Mouse (Mus musculus) gastrocnemius, postnatal 14 days (tissue): ENCODE measurements around the gene 1700018B08Rik. TPM values are rescaled to one million over a fixed set of nuclear protein-coding genes. Genes with fewer than 3 reads are reported as not detected.

ENCODE experiments used
- DNase-seq: peaks from one replicate; pipeline ENCODE4 v3.0.0; 2021; ENCODE audit warnings: mixed read lengths
- intact Hi-C: fragments of 180-260 bp; cut with DNase I; formaldehyde crosslinking; loops from one replicate; pipeline ENCODE4 v1.15.1; 2025; ENCODE audit warnings: low total_unique reads
- total RNA-seq, 2 experiments: library from RNA; stranded (reverse); gene quantifications; 2 replicates each; pipeline ENCODE4 v1.2.3; 2021

Gene 1700018B08Rik
- total RNA-seq, 2 experiments from 2014 or later, result not detected

DNA sequence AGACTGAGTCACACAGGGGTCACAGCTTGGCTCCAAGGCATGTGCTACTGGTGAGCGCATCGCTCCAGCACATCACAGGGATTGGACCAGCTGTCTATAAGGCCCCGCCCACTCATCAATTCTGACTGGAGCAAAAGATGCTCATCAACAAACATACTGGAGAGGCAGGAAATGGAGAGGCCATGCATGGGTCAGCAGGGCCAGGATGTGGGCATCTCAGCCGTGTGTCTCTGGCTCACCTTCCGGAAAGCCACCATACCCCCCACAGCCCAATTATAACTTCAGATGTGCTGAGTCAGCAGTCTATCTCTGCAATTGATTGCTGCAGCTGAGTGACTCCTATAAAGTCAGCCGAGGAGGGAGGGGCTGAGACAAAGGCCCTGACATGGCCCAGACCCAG is 24.2 kb upstream of the 1700018B08Rik start:
- no peak for DNase-seq
- intact Hi-C loops, result no loop called here

DNA sequence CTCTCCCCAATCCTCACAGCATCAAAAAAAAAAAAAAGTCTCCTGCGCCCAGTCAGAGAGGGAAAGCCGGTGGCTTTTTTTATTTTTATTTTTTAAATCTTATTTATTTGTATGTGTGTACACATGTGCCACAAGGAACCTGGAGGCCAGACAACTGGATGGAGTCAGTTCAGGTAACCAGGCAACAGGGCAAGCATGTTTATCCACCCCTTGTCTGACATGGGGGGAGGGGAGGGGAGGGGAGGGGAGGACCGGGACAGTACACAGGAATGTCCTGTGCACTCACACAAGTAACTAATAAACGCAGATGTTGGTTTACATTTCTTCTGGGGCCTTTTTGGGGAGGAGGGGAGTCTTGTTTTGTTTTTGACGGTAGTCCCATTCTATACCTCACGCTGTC is 19.6 kb upstream of the 1700018B08Rik start:
- no peak for DNase-seq
- intact Hi-C loops, result no loop called here

DNA sequence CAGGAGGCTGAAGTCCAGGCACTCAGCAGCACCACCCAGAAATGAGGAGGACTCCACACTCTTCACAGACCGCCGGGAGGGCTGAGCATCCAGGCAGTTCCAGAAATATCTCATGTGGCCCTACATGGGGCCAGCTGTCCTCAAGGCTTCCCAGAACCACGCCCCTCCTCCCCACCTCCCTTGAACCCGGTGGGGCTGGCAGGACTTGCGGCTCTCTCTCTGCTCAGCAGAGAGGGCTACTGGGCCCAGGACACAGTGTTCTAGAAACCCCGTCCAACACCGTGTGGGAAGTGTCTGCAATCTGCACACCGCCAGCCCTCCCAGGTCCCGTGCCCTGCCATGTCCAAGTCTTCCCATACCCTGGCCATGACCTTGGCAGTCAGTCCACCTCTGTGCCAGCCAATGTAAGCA is 18.8 kb upstream of the 1700018B08Rik start:
- intact Hi-C loops, result no loop called here
- DNase-seq, result peak; percentile 88

DNA sequence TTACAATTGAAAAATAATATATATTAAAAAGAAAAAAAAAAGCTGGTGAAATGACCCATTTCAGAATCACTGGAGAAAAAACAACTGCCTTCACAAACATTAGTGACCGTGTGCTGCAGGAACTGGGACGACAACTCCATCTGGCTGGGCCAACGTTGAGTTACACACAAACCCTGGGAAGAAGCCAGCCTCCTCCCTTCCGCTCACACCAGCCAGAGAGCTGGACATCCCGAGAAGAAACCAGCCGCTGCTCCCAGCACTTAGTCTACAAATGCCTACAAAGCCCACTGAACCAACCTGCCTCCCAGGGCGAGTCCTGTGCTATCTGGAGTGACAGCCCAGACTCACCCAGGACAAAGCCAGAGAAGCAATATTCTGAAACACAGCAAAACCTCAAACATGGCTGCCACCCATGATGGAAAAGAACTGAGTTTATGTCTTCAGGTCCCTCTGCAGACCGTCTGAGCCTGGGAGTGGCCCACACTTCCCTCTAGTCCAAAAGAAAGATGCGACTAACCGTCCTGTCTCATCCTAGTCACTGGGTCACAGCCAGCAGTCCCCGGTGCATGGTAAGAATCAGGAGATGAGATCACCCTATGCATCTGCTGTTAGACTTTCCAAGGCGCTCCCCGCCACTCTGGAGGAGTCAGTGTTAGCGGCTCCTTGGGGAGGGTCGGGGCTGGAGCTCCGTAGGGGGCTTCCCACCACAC is 17.7 kb upstream of the 1700018B08Rik start:
- intact Hi-C loops, result no loop called here
- peak; percentile 74 for DNase-seq

DNA sequence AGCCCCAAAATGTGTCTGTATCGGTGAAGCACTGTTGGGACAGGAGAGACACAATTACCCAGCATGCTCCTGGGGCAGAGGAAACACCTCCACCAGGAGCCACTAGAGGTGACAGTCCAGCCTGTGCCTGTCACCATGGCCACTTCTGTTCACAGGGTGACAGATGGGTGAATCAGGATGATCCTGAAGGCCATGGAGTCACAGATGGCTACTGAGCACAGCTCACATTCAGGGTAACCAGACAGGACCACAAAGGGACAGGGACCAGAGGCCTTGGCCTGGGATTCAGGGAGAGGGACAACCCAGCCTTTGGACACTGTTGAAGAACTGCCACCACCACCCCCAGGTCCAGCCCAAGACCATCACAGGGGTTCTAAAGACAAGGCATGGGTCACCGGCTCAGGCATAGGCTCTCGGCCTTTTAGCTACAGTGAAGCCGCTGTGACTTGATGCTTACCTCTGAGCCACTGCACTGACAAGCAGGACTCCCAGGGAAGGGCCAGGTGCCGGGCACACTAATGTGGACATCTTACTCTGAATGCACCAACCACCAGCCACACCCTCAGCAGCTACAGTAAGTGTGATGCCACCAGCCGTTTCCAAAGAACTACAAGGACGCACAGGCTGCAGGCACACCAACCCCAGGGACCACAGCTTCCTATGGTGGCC is 16.4 kb upstream of the 1700018B08Rik start:
- intact Hi-C loops, result no loop called here
- DNase-seq, result peak; percentile 2

DNA sequence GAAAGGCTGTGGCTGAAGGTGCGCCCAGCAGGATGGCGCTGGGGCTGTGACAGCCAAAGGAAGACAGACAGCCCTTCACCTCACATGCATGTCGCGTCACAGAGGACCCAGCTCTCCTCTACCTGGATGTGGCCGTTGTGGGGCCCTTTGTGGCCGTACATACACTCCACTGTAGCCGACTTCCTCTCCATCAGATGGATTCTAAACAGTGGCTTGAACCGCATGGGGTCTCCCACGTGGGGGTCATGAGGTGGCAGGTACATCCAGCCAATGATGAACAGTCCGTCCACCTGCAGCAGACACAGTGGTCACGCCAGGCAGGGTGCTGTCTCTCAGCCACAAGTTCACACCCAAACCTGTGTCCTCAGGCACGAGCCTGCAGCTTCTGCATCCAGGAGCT is 15.7 kb upstream of the 1700018B08Rik start:
- intact Hi-C loops, result no loop called here
- DNase-seq, result peak; percentile 2

DNA sequence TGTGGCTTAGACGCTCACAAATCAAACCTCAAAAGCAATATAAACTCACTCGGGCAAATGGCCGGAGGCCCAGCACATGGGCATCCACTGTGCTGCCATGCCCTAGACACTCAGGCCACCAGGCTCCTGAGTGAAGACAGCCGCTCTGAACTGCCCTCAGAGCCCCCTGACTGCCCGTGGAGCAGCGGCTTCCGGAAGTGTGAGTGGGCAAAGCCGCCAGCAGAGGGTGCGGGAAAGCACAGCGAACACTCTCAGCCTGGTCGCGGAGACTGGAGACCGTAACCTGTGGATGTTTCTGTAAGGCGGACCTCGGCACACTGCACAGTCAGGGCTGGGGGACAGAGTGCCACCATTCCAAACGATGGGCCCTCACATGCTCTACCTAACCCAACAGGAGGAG is 14.4 kb upstream of the 1700018B08Rik start:
- DNase-seq, result peak; percentile 3
- intact Hi-C loops, result no loop called here

DNA sequence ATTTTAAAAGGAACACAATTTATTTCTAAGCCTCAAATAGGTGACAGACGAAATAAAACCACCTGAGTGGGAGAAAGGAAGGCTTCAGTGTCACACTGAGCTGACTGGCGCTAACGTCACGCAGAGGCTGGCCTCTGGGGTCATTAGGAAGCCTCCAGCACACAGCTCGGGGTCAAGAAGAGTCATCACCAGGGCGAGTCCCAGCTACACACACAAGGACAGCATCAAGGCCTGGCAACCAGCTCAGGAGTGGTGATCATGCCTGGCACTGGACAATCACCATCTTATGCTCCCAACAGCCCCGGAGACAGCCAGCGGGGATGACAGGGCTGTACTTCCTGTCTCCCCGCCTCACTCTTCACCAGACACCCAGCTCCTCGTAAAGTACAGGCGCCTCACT is 13.6 kb upstream of the 1700018B08Rik start:
- DNase-seq, result peak; percentile 3

DNA sequence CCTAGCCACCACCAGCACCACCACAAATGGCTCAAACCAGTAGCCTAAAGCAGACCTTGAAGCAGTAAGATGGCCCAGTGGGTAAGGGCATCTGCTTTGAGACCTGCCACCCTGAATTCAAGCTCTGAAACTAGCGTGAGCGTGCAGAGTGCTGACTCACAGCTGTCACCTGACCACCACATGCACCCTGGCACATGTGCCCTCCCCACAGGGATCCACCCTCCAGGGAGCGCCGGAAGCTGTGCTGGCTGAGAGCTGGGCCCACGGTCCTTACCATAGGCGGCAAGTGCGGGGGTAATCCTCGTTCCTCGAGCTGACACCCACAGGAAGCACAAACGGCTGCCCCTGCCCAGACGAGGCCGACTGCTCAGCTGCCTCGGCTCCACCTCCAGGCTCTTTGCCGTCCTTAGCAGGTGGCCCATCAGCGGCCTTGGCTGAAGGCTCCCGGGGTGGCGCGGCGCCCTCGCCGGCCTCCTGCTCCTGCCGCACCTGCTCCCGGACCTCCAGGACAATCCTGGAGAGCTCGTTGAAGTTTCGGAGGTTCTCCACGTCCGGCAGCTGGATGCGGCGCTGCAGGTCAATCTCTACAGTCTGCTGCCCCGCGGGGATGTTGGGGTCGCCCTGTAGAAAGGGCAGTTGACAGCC is 9.8 kb upstream of the 1700018B08Rik start:
- peak; percentile 41 for DNase-seq
- intact Hi-C loops, result no loop called here

More for the DNA sequence above, 13.6 kb upstream of the 1700018B08Rik start:
- intact Hi-C loops, result no loop called here

DNA sequence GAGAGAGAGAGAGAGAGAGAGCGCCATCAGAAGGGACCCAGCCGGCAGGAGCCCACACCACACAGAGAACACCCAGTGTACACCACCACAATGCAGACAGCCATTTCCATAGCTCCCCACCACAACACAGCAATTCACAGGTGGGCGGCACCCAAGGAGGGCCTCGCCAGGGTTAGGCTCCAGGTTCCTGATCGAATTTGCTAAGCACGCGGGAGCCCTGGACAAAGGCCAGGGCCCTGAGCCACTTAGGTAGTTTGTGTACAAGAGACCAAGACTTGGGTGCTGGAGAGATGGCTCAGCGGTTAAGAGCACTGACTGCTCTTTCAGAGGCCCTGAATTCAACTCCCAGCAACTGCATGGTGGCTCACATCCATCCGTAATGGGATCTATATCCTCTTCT is 8.4 kb upstream of the 1700018B08Rik start:
- DNase-seq, result peak; percentile 7
- intact Hi-C loops, result no loop called here

DNA sequence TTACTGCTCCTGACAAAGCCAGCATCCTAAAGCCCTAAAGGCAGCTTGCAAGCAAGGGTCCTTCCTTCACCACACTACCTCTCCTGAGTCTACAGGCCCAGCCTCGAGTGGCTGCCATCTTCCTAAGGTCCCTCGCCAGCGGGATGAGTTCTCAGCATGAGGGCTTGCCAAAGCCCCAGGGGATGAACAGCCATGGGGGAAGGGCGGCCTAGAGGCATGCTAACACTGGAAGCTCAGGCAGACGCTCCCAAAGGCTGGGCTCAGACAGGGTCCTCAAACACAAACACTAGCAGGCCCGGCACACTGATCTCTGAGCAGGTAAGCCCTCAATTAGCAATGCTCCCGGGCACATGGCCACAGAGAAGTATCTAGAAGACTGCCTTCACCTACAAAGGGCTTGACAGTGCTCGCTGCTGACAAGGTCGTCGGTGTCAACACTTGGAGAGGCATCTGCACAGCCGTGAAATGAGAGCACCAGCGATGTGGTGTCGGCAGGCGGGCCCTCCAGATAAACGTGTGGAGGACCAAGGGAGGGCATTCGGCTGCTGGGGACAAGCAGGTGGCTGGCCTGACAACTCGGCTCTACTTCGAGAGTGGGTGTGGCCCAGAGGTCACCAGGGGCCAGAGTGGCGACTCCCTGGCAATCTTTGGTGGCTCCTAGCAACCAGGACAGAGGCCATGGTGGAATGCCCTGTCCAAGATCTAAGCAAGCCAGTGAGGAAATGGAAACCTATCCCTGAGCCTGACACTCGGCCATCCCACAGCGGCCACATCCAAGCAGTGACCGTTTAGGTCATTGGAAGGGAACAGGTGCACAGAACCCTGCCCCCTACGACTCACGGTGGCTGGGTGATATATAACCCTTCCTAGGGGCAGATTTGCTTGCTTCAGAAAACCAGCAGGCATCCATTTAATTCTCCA is 7.2 kb upstream of the 1700018B08Rik start:
- intact Hi-C loops, result no loop called here
- DNase-seq, result peak; percentile 75

DNA sequence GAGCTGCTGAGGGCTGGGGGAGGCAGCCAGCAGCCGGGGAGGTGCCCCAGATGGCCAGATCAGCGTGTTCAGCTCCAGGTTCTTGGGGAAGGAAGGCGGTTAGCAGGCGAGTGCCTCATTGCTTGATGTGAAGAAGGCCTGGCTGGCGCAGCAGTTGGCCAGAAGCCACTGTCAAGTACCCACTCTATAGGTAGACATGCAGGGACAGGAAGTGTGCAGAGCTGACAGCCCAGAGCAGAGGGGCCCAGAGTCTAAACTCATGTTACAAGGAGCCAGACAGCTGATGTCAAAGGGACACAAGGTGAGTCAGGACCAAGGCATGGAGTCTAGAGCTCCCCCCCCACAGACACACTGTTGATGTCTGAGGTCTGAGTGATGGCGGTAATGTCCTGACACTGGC is 5.9 kb upstream of the 1700018B08Rik start:
- intact Hi-C loops, result no loop called here

DNA sequence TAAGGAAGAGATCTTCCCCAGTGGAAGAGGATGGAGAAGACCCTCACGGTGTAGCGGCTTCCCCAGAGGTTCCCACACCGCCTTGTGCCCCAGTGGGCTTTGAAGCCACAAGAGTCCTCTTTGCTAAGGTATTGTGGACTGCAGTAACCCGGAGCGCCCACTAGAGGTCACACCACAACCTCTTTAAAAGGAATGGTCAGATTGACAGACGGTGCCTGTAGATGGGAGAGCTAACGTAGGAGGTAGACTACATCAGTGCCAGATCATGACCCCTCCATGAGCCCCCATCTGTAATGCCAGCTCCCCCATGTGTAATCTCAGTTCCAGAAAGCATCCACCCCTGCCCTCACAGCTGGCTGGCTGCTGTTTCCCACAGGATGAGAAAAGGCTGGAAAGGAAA is 3.0 kb upstream of the 1700018B08Rik start:
- intact Hi-C loops, result loop anchor here (10.0 kb wide), 1 partner anchor 138 kb away; no protein-coding TSS in a partner anchor
- peak; percentile 63 for DNase-seq

More for the DNA sequence above, 5.9 kb upstream of the 1700018B08Rik start:
- DNase-seq, result peak; percentile 3

DNA sequence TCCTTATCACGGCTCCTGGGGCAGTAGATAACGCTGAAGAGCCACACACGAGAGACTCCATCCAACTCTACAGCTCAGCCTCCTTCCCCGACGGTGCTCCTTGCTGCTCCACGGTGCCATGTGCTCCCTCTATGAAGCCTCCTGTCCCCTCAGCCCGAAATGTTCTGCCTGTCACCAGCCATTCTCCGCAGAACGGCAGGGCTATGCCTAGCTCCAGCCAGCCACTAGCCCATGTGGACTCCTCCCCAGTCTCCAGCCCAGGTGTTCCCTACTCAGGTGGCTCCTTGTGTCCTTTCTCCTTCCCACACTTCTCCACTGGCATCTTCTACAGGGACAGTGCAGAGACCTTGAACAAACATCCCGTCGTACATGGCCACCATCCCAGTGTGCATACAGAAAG is 816 bp upstream of the 1700018B08Rik start:
- intact Hi-C loops, result loop anchor here (5.0 to 10.0 kb wide), 2 partner anchors 47 to 140 kb away; partner anchors contain the start of gene Map1lc3b
- no peak for DNase-seq

DNA sequence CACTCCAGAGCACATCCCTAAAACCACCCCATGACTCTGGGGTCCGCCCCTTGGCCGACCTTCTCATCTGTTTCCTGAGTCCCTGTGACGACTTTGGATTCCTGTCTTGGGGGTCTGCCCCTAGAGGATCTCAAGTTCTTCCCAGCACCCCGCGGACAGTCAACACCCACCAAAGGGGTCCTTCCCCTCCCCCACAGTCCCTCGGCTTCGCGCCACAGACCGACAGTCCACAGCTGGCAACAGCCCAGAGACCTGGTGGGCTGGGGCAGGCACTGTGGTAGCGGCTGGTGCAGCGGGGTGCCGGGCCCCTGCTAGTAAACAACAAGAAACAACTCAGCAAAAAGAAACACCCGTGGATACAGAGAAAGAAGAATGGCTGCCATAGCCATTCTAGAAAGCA is 1.2 kb downstream of the 1700018B08Rik start:
- intact Hi-C loops, result loop anchor here (5.0 to 10.0 kb wide), 2 partner anchors 49 to 142 kb away; partner anchors contain the start of gene Map1lc3b

DNA sequence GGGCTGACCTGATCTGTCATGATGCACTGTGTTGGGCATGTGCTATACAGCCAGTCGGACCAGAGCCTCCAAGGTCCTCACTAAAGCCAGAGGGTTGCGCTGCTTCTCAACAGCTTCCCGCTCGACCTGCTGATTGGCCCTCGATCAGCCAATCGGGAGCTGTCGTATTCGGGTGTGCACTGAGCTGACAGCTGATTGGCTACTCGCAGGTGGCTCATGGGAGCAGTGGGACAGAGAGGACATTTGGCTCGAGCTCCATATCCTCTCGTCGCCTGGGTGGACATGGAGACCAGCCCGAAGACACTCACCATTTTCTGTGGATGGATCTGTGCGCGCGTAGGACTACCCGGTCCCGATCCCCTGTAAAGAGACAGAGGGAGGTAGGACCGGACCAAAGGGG is 2.3 kb downstream of the 1700018B08Rik start:
- intact Hi-C loops, result loop anchor here (5.0 to 10.0 kb wide), 2 partner anchors 50 to 143 kb away; partner anchors contain the start of gene Map1lc3b
- DNase-seq, result no peak

More for the DNA sequence above, 1.2 kb downstream of the 1700018B08Rik start:
- DNase-seq, result no peak

DNA sequence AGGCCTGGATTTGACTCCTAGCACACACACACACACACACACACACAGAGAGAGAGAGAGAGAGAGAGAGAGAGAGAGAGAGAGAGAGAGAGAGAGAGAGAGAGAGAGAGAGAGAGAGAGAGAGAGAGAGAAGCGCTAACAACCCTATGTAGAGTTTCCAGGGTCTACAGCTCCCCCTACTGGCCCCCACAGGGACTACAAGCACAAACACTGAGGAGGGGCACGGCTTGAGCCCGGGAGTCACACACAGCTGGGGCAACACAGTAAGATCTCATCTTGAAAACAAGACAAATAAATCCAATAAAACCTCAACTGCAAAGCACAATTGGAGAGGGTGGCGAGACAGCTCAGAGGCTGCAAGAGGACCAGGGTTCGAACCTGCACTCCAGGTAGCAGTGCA is 11.7 kb downstream of the 1700018B08Rik start:
- DNase-seq, result no peak

DNA sequence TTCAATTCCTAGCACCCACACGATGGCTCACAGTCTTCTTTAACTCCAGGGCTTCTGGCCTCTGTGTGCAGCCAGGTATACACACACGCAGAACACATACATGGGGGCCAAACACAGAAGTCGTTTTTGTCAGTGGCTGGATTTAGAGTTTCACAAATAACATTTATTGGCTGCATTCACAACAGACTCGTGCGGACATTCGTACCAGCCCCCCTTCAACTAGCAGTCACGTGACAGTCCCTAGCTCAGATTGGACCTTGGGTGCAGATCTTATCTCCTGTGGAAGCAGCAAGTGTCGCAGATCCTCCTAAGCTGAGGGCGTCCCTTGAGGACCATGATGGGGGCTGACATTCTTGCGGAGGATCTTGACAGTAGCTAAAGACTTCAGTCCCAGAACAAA is 13.5 kb downstream of the 1700018B08Rik start:
- intact Hi-C loops, result no loop called here
- DNase-seq, result no peak

More for the DNA sequence above, 11.7 kb downstream of the 1700018B08Rik start:
- intact Hi-C loops, result no loop called here

DNA sequence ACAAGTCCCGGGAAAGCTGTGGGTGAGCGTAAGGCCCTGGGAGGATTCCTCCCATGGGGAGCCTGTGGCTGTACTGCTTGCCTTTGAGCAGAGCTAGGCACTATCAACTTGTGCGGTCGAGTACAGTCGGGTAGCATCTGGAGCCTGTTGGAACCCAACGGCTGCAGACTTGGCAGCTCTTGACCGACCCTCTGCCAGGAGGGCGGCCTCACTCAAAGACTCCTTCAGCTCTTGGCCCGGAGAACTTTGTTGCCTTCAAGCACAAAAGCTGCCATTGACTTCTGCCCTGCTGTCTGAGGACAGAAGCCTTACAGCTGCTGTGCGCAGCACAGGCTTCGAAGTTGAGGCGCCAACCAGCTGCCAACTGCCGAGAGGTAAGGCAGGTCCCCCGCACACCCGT is 15.3 kb downstream of the 1700018B08Rik start:
- no peak for DNase-seq
- intact Hi-C loops, result no loop called here
